37 mouse cellular contexts compared by ENCODE assay signal in the genomic region with DNA sequence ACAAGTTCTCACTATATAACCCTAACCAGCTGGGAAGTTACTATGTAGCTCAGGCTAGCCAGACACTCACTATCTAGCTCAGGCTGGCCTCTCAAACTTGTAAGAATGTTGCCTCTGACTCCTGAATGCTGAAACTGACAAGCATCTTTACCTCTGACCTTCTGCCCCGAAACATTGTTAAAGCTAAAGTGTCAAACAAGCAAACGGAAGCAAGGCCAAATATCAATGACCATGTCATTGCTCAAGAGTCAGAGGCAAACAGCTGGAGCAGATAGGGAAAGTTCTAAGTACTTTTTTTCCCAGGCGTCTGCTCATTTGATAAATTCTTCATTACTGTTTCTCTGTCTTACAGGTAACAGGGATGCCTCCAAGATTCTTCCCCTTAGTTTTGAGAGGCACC. TPM values are rescaled to one million over a fixed set of nuclear protein-coding genes. Genes with fewer than 3 reads are reported as not detected.
"Had no signal": no experiment of that assay in that cellular context is flagged by ENCODE, and none has a peak within 500 bp of the region (broad histone marks: within the 10 kb centered on the region; RNA-seq: fewer than 3 reads in every experiment).

No protein-coding gene starts in this region.

- H3K27me3 ChIP-seq: intestine, embryonic 15.5 days had no signal

- H3K36me3 ChIP-seq: heart, embryonic 10.5 days; heart, embryonic 12.5 days; hindbrain, embryonic 10.5 days; hindbrain, embryonic 12.5 days; intestine, embryonic 15.5 days; limb, embryonic 10.5 days; limb, embryonic 12.5 days had no signal

- DNase-seq: gastrocnemius, adult 2 months; gastrocnemius, postnatal 10 days; gastrocnemius, postnatal 25 days; heart, adult 18-20 months; heart, postnatal 10 days; heart, postnatal 4 days; kidney, adult 18-20 months; kidney, adult 8-10 months; kidney, postnatal 10 days; kidney, postnatal 25 days; kidney, postnatal 4 days had no signal

- H3K27ac ChIP-seq: gastrocnemius, adult 2 months; heart, embryonic 10.5 days; hindbrain, embryonic 10.5 days; hindbrain, embryonic 12.5 days; hindbrain, embryonic 14.5 days; intestine, embryonic 15.5 days; layer of hippocampus, adult 2 months; left cerebral cortex, adult 2 months; limb, embryonic 10.5 days; limb, embryonic 12.5 days had no signal

- H3K9ac ChIP-seq: heart, embryonic 12.5 days; hindbrain, embryonic 12.5 days; hindbrain, embryonic 14.5 days; intestine, embryonic 15.5 days; limb, embryonic 12.5 days had no signal

- H3K4me3 ChIP-seq: gastrocnemius, adult 2 months; heart, embryonic 10.5 days; heart, embryonic 12.5 days; hindbrain, embryonic 10.5 days; hindbrain, embryonic 12.5 days; intestine, embryonic 15.5 days; layer of hippocampus, adult 2 months; left cerebral cortex, adult 2 months; limb, embryonic 10.5 days; limb, embryonic 12.5 days had no signal

- H3K4me1 ChIP-seq: hindbrain, embryonic 10.5 days; hindbrain, embryonic 12.5 days; intestine, embryonic 15.5 days; limb, embryonic 10.5 days; limb, embryonic 12.5 days had no signal

RNA-seq across cellular contexts. Expression of gene Tm4sf5, which starts 3.0 kb away (rescaled TPM):
- total RNA-seq: gastrocnemius, adult 2 months; gastrocnemius, postnatal 10 days; gastrocnemius, postnatal 25 days; gastrocnemius, postnatal 4 days; granulocyte monocyte progenitor cell, adult 5-6 weeks; layer of hippocampus, adult 2 months; layer of hippocampus, postnatal 10 days; left cerebral cortex, postnatal 36 days had no signal

RNA-seq across cellular contexts. Expression of gene Vmo1, which starts 12.4 kb away (rescaled TPM):
- total RNA-seq: gastrocnemius, adult 2 months; gastrocnemius, postnatal 10 days; gastrocnemius, postnatal 25 days; granulocyte monocyte progenitor cell, adult 5-6 weeks; heart, adult 18-20 months; heart, adult 8-10 months; heart, postnatal 10 days; heart, postnatal 25 days; layer of hippocampus, adult 2 months; layer of hippocampus, postnatal 10 days; layer of hippocampus, postnatal 25 days; left cerebral cortex, adult 2 months; left cerebral cortex, postnatal 14 days; left cerebral cortex, postnatal 36 days had no signal
- polyA plus RNA-seq: heart, embryonic 10.5 days; hindbrain, embryonic 10.5 days; hindbrain, embryonic 14.5 days; hindbrain, embryonic 16.5 days; inflammation-experienced regulatory T-cells, adult 6 months had no signal

RNA-seq across cellular contexts. Expression of gene Gltpd2, which starts 17.0 kb away (rescaled TPM):
- total RNA-seq: gastrocnemius, adult 2 months; gastrocnemius, postnatal 10 days; gastrocnemius, postnatal 25 days; granulocyte monocyte progenitor cell, adult 5-6 weeks; heart, adult 18-20 months; heart, adult 8-10 months; heart, postnatal 10 days; heart, postnatal 25 days; heart, postnatal 4 days; layer of hippocampus, adult 2 months; layer of hippocampus, postnatal 10 days; layer of hippocampus, postnatal 25 days; left cerebral cortex, adult 2 months; left cerebral cortex, postnatal 14 days; left cerebral cortex, postnatal 36 days had no signal
- polyA plus RNA-seq: frontal cortex, adult 2 months; inflammation-experienced regulatory T-cells, adult 6 months had no signal

RNA-seq across cellular contexts. Expression of gene Gm40193, which starts 30.7 kb away (rescaled TPM):
- total RNA-seq: gastrocnemius, adult 2 months; gastrocnemius, postnatal 10 days; gastrocnemius, postnatal 25 days; gastrocnemius, postnatal 4 days; granulocyte monocyte progenitor cell, adult 5-6 weeks; heart, adult 18-20 months; heart, adult 8-10 months; heart, postnatal 10 days; heart, postnatal 25 days; heart, postnatal 4 days; layer of hippocampus, adult 2 months; layer of hippocampus, postnatal 10 days; layer of hippocampus, postnatal 25 days; left cerebral cortex, adult 2 months; left cerebral cortex, postnatal 14 days; left cerebral cortex, postnatal 36 days had no signal
- polyA plus RNA-seq: frontal cortex, adult 2 months; heart, embryonic 10.5 days; heart, embryonic 12.5 days; heart, embryonic 14.5 days; heart, embryonic 16.5 days; hindbrain, embryonic 10.5 days; hindbrain, embryonic 12.5 days; hindbrain, embryonic 14.5 days; hindbrain, embryonic 16.5 days; inflammation-experienced regulatory T-cells, adult 6 months; intestine, embryonic 15.5 days; intestine, postnatal 0 days; kidney, embryonic 14.5 days; kidney, embryonic 16.5 days; limb, embryonic 10.5 days; limb, embryonic 12.5 days had no signal
